Mouse (Mus musculus): ENCODE data around the gene Gm17949. TPM values are rescaled to one million over a fixed set of nuclear protein-coding genes. Genes with fewer than 3 reads are reported as not detected.
A peak's percentile ranks its signal among the peaks of the same experiment; 100 is the strongest.

Gm17949 gene
- polyA plus RNA-seq, 1 experiment from 2014 or later, result not detected

- Histone ChIP-seq H3K36me3 (replicated peaks; ENCODE audit: control insufficient read depth, insufficient read depth, low read depth, low read length) (no peaks in the 10 kb centered on the region; the same call in 1 of the 2 replicates), H3K9me3 (replicated peaks; ENCODE audit: control insufficient read depth, low read length) (no peaks in the 10 kb centered on the region), H3K4me2 (ENCODE audit: low read depth, low read length) (peak within 1 kb of the TSS; percentile 51), H3K27me3 (ENCODE audit: control insufficient read depth, insufficient read depth, low read length) (peaks cover 24% of the 10 kb centered on the region), H3K9ac (replicated peaks; ENCODE audit: low read length) (peak within 1 kb of the TSS; percentile 67), H3K4me1 (ENCODE audit: control insufficient read depth, insufficient read depth, low read length) (peaks cover 3% of the 10 kb centered on the region), H3K27ac (replicated peaks; ENCODE audit: low read depth, low read length) (no peak within 1 kb of the TSS), H3K4me3 (ENCODE audit: low read depth, low read length) (peak within 1 kb of the TSS; percentile 74)
- ATAC-seq (replicated peaks; ENCODE audit: insufficient number of reproducible peaks, low FRiP score, low TSS enrichment, low read depth) (peak; percentile 61), DNase-seq (ENCODE audit: low spot score) (peak; percentile 84)
- WGBS, result 1% methylated on average over 17 of the region's 45 CpGs
Observed at GRCm38 (mm10) chr17:57059486-57059977, 48.3 kb downstream of the Gm17949 start, which contains the start of gene Slc25a23. Gene Slc25a23, minus strand, starts transcription at chr17:57059863.

- Histone ChIP-seq H3K4me2 (ENCODE audit: low read depth, low read length) (peak overlapping the region; percentile 51), H3K27me3 (ENCODE audit: control insufficient read depth, insufficient read depth, low read length) (peaks cover 24% of the 10 kb centered on the region), H3K36me3 (replicated peaks; ENCODE audit: control insufficient read depth, insufficient read depth, low read depth, low read length) (no peaks in the 10 kb centered on the region), H3K4me3 (ENCODE audit: low read depth, low read length) (peak overlapping the region; percentile 74), H3K4me1 (ENCODE audit: control insufficient read depth, insufficient read depth, low read length) (peaks cover 3% of the 10 kb centered on the region), H3K9me3 (replicated peaks; ENCODE audit: control insufficient read depth, low read length) (no peaks in the 10 kb centered on the region), H3K9ac (replicated peaks; ENCODE audit: low read length) (no peak overlapping the region), H3K27ac (replicated peaks; ENCODE audit: low read depth, low read length) (no peak overlapping the region)
- ATAC-seq (replicated peaks; ENCODE audit: insufficient number of reproducible peaks, low FRiP score, low TSS enrichment, low read depth) (peak; percentile 86), DNase-seq (ENCODE audit: low spot score) (peak; percentile 95)
- WGBS, result under 1% methylated on average over 44 of the region's 44 CpGs
Observed at GRCm38 (mm10) chr17:57060231-57060801, 49.0 kb downstream of the Gm17949 start.

GRCm38 (mm10) chr17:57061069-57061468 lies 49.8 kb downstream of the Gm17949 start:
- ATAC-seq (replicated peaks; ENCODE audit: insufficient number of reproducible peaks, low FRiP score, low TSS enrichment, low read depth) (no peak), DNase-seq (ENCODE audit: low spot score) (no peak)
- WGBS, result 38% methylated on average over 10 of the region's 10 CpGs
- Histone ChIP-seq H3K27ac (replicated peaks; ENCODE audit: low read depth, low read length) (no peak overlapping the region), H3K4me1 (ENCODE audit: control insufficient read depth, insufficient read depth, low read length) (peaks cover 3% of the 10 kb centered on the region), H3K27me3 (ENCODE audit: control insufficient read depth, insufficient read depth, low read length) (peaks cover 24% of the 10 kb centered on the region), H3K4me3 (ENCODE audit: low read depth, low read length) (no peak overlapping the region; the same call in 1 of the 2 replicates), H3K4me2 (ENCODE audit: low read depth, low read length) (no peak overlapping the region), H3K36me3 (replicated peaks; ENCODE audit: control insufficient read depth, insufficient read depth, low read depth, low read length) (no peaks in the 10 kb centered on the region), H3K9ac (replicated peaks; ENCODE audit: low read length) (no peak overlapping the region), H3K9me3 (replicated peaks; ENCODE audit: control insufficient read depth, low read length) (no peaks in the 10 kb centered on the region)

GRCm38 (mm10) chr17:57062011-57062521 lies 50.8 kb downstream of the Gm17949 start:
- Histone ChIP-seq H3K9me3 (replicated peaks; ENCODE audit: control insufficient read depth, low read length) (no peaks in the 10 kb centered on the region), H3K4me3 (ENCODE audit: low read depth, low read length) (peak overlapping the region; percentile 26), H3K36me3 (replicated peaks; ENCODE audit: control insufficient read depth, insufficient read depth, low read depth, low read length) (no peaks in the 10 kb centered on the region), H3K27me3 (ENCODE audit: control insufficient read depth, insufficient read depth, low read length) (peaks cover 24% of the 10 kb centered on the region), H3K4me1 (ENCODE audit: control insufficient read depth, insufficient read depth, low read length) (peaks cover 3% of the 10 kb centered on the region), H3K4me2 (ENCODE audit: low read depth, low read length) (peak overlapping the region; percentile 19; the same call in 1 of the 2 replicates), H3K9ac (replicated peaks; ENCODE audit: low read length) (no peak overlapping the region), H3K27ac (replicated peaks; ENCODE audit: low read depth, low read length) (no peak overlapping the region)
- DNase-seq (ENCODE audit: low spot score) (peak; percentile 23), ATAC-seq (replicated peaks; ENCODE audit: insufficient number of reproducible peaks, low FRiP score, low TSS enrichment, low read depth) (no peak)
- 2% methylated on average over 39 of the region's 39 CpGs for WGBS

- WGBS, result 1% methylated on average over 22 of the region's 22 CpGs
- H3K4me3 ChIP-seq (ENCODE audit: low read depth, low read length), result peak overlapping the region; percentile 26
- peaks cover 24% of the 10 kb centered on the region for H3K27me3 ChIP-seq (ENCODE audit: control insufficient read depth, insufficient read depth, low read length)
- no peak for DNase-seq (ENCODE audit: low spot score)
- no peak overlapping the region for H3K27ac ChIP-seq (replicated peaks; ENCODE audit: low read depth, low read length)
- no peaks in the 10 kb centered on the region for H3K9me3 ChIP-seq (replicated peaks; ENCODE audit: control insufficient read depth, low read length)
- no peak for ATAC-seq (replicated peaks; ENCODE audit: insufficient number of reproducible peaks, low FRiP score, low TSS enrichment, low read depth)
- H3K4me2 ChIP-seq (ENCODE audit: low read depth, low read length), result peak overlapping the region; percentile 19
- no peaks in the 10 kb centered on the region for H3K36me3 ChIP-seq (replicated peaks; ENCODE audit: control insufficient read depth, insufficient read depth, low read depth, low read length)
- H3K9ac ChIP-seq (replicated peaks; ENCODE audit: low read length), result no peak overlapping the region
- peaks cover 3% of the 10 kb centered on the region for H3K4me1 ChIP-seq (ENCODE audit: control insufficient read depth, insufficient read depth, low read length)
Observed at GRCm38 (mm10) chr17:57062548-57062947, 51.3 kb downstream of the Gm17949 start.

- Histone ChIP-seq H3K4me3 (ENCODE audit: low read depth, low read length) (no peak overlapping the region), H3K27me3 (ENCODE audit: control insufficient read depth, insufficient read depth, low read length) (peaks cover 24% of the 10 kb centered on the region)
- no peak for ATAC-seq (replicated peaks; ENCODE audit: insufficient number of reproducible peaks, low FRiP score, low TSS enrichment, low read depth)
Observed at GRCm38 (mm10) chr17:57063031-57063430, 51.8 kb downstream of the Gm17949 start.

GRCm38 (mm10) chr17:57066908-57067307 lies 55.6 kb downstream of the Gm17949 start:
- 59% methylated on average over 5 of the region's 5 CpGs for WGBS
- H3K4me3 ChIP-seq (ENCODE audit: low read depth, low read length), result no peak overlapping the region
- no peak for DNase-seq (ENCODE audit: low spot score)

More at GRCm38 (mm10) chr17:57063031-57063430, 51.8 kb downstream of the Gm17949 start:
- H3K9me3 ChIP-seq (replicated peaks; ENCODE audit: control insufficient read depth, low read length), result no peaks in the 10 kb centered on the region
- 6% methylated on average over 8 of the region's 8 CpGs for WGBS
- H3K4me2 ChIP-seq (ENCODE audit: low read depth, low read length), result no peak overlapping the region; the same call in 1 of the 2 replicates
- peaks cover 3% of the 10 kb centered on the region for H3K4me1 ChIP-seq (ENCODE audit: control insufficient read depth, insufficient read depth, low read length)
- H3K9ac ChIP-seq (replicated peaks; ENCODE audit: low read length), result no peak overlapping the region
- no peak overlapping the region for H3K27ac ChIP-seq (replicated peaks; ENCODE audit: low read depth, low read length)
- DNase-seq (ENCODE audit: low spot score), result no peak
- H3K36me3 ChIP-seq (replicated peaks; ENCODE audit: control insufficient read depth, insufficient read depth, low read depth, low read length), result no peaks in the 10 kb centered on the region

GRCm38 (mm10) chr17:57070272-57070671 lies 59.0 kb downstream of the Gm17949 start:
- ATAC-seq (replicated peaks; ENCODE audit: insufficient number of reproducible peaks, low FRiP score, low TSS enrichment, low read depth) (no peak), DNase-seq (ENCODE audit: low spot score) (no peak)
- no peaks in the 10 kb centered on the region for H3K27me3 ChIP-seq (ENCODE audit: control insufficient read depth, insufficient read depth, low read length)
- H3K27ac ChIP-seq (replicated peaks; ENCODE audit: low read depth, low read length), result no peak overlapping the region
- peak overlapping the region; percentile 12 for H3K4me3 ChIP-seq (ENCODE audit: low read depth, low read length)
- no peaks in the 10 kb centered on the region for H3K36me3 ChIP-seq (replicated peaks; ENCODE audit: control insufficient read depth, insufficient read depth, low read depth, low read length)
- peak overlapping the region; percentile 23 for H3K4me2 ChIP-seq (ENCODE audit: low read depth, low read length)
- no peaks in the 10 kb centered on the region for H3K4me1 ChIP-seq (ENCODE audit: control insufficient read depth, insufficient read depth, low read length)
- H3K9ac ChIP-seq (replicated peaks; ENCODE audit: low read length), result no peak overlapping the region
- 10% methylated on average over 9 of the region's 9 CpGs for WGBS
- H3K9me3 ChIP-seq (replicated peaks; ENCODE audit: control insufficient read depth, low read length), result no peaks in the 10 kb centered on the region

More at GRCm38 (mm10) chr17:57066908-57067307, 55.6 kb downstream of the Gm17949 start:
- H3K4me1 ChIP-seq (ENCODE audit: control insufficient read depth, insufficient read depth, low read length), result peaks cover 2% of the 10 kb centered on the region
- no peaks in the 10 kb centered on the region for H3K36me3 ChIP-seq (replicated peaks; ENCODE audit: control insufficient read depth, insufficient read depth, low read depth, low read length)
- H3K9me3 ChIP-seq (replicated peaks; ENCODE audit: control insufficient read depth, low read length), result no peaks in the 10 kb centered on the region
- no peak for ATAC-seq (replicated peaks; ENCODE audit: insufficient number of reproducible peaks, low FRiP score, low TSS enrichment, low read depth)
- no peak overlapping the region for H3K9ac ChIP-seq (replicated peaks; ENCODE audit: low read length)
- H3K27ac ChIP-seq (replicated peaks; ENCODE audit: low read depth, low read length), result no peak overlapping the region
- no peak overlapping the region for H3K4me2 ChIP-seq (ENCODE audit: low read depth, low read length)
- peaks cover 13% of the 10 kb centered on the region for H3K27me3 ChIP-seq (ENCODE audit: control insufficient read depth, insufficient read depth, low read length)

All from embryonic facial prominence, embryonic 11.5 days (tissue).